Mouse (Mus musculus) R1 (cell line): ENCODE data around the gene Rab3d.

Experiments used
- DNase-seq: peaks from one replicate; pipeline ENCODE4 v3.0.0-alpha.2; 2018; ENCODE audit warnings: low read depth, low spot score

Rab3d gene

GRCm38 (mm10) chr9:21909474-21910223 lies 8.3 kb downstream of the Rab3d start:
- no peak for DNase-seq

DNA sequence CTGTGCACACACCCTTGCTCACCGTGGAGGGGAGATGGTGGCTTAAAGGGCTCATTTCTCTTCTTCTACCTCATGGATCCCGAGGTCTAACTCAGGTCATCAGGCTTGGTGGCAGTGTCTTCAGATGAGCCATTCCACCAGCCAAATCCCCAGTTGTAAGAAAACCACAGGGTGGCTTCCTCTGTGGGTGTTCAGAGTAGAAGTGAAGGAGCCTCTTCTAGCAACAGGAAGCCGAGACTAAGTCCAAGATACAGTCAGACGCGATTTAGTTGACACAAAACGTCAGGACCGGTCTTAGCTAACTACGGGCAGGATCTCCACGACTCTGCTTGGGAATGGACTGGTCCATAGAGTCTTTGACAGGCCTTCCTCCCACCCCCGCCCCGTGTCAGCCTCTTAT lies 9.8 kb downstream of the Rab3d start:
- DNase-seq = no peak

- no peak for DNase-seq
Observed at GRCm38 (mm10) chr9:21904031-21904430, 14.0 kb downstream of the Rab3d start.

DNA sequence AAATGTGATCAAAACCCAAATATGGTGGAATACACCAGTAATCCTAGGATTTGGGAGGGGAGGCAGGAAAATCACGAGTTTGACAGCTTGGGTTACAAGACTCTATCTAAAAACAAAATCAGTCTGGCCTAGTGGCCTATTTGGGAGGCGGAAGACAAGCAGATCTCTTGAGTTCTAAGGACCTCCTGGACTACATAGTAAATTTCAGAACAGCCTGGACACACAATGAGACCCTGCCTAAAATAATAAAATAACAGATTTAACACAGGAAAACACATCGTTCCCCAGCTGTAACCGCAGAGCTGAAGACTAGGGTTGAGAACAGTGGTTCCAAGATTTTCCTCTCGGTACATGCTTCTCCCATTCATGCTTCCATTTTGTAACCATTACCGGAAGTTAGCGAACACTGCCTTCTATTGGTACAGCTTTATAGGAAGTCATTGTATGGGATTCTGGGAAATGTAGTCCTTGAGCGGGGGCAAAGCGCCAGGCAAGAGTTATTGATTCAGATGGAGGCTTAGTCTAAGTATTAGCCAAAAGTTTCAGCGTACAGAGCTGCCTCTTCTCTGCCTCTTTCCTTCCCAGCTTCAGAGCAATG lies 16.7 kb downstream of the Rab3d start:
- peak; percentile 88 for DNase-seq

DNA sequence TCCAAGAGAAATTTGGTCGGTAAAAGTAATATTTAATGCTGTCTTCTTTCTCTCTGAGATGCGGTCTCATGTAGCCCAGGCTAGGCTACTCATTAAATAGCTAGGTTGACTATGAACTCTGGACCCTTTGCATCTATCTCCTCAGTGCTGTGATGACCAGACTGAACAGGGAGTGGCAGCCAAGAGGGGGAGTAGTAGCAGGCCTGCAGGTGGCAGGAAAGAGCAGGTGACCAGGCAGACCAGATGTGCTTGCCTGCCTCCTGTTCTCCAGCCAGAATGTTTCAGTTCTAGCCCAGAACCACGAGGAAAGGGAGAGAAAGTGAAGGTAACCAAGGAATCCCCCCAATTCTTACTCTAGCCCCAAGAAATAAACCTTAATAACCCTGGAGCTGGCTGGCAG lies 28.8 kb downstream of the Rab3d start:
- no peak for DNase-seq

- DNase-seq = peak; percentile 72
Observed at GRCm38 (mm10) chr9:21876601-21877000, 41.4 kb downstream of the Rab3d start.

DNA sequence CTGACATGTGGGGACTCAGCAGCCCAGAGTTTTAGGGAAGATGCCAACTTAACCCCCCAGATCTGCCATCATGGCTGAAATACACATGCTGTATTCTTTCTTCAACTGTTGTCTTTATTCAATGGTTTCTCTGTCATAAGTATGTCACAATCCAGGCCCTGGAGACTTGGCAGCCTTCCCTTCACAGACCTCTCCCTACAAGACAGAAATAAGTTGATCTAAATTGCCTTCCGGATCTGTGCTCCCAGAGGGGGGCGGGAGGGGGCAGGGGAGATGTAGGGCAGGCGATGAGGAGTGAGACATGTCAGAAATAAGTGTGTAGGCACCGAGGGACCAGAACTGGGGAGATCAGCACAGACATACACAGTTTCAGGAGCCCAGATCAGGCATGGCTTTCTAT lies 45.8 kb downstream of the Rab3d start:
- no peak for DNase-seq

DNA sequence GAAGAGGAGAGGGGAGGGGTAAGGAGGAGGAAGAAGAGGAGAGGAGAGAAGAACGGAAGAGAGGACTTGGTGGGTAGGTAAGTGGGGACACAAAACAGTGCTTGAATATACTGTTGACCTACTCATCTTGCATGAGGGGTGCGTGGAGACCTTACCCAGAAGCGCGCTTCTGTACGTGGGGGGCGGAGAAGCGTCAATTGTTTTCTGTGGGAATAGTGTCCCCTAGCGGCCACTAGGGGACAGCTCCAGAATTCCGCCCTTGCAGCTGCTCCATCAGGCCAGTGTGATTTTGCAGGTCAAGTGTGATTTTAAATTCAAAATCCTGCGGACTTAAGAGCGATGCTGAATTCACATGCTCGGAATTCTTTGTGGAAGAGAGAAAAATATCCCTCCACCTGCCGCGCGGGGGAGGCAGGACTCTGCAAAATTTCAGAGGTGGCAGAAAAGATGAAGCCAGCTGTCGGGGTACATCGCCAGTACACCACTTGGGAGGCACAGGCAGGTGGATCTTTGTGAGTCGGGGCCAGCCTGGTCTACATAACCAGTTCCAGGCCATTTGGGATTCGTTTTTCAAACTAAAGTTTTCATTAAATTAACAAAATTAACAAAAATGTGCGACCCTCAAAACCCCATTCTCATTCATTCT lies 47.0 kb downstream of the Rab3d start:
- DNase-seq = peak; percentile 80

DNA sequence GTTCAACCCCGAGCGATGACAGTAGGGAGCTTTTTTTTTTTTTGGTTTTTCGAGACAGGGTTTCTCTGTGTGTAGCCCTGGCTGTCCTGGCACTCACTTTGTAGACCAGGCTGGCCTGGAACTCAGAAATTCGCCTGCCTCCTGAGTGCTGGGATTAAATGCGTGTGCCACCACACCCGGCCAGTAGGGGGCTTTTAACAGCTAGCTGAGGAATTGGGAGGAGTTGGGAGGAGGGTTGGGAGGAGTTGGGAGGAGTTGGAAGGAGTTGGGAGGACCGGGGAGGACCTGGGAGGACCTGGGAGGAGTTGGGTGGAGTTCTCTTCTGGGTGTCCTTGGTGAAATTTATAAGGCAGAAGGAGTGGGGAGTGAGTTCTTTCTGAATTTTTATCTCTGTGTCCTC lies 48.7 kb downstream of the Rab3d start:
- peak; percentile 75 for DNase-seq

DNA sequence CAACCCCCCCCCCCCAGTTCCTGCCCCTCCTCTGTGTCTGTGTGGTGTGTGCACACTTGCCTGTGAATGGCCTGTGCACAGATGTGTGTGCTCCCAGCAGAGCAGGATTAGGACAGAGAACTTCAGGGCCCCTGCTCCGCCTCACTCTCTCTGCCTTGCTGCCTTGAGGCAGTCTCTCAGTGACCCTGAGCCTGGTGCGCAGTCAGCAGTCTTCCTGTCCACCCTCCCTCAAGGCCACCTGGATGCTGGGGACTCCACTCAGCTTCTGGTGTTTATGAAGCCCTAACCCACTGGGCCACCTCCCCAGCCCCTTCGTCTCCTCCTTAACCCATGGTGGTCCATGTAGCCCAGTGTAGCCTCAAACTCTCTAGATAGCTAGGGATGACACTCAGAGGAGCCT lies 50.3 kb downstream of the Rab3d start:
- DNase-seq = no peak

- DNase-seq = peak; percentile 81
Observed at GRCm38 (mm10) chr9:21866641-21867040, 51.4 kb downstream of the Rab3d start.

- DNase-seq = no peak
Observed at GRCm38 (mm10) chr9:21865673-21866398, 52.2 kb downstream of the Rab3d start.

- DNase-seq = peak; percentile 94
Observed at GRCm38 (mm10) chr9:21862181-21862580, 55.8 kb downstream of the Rab3d start.

DNA sequence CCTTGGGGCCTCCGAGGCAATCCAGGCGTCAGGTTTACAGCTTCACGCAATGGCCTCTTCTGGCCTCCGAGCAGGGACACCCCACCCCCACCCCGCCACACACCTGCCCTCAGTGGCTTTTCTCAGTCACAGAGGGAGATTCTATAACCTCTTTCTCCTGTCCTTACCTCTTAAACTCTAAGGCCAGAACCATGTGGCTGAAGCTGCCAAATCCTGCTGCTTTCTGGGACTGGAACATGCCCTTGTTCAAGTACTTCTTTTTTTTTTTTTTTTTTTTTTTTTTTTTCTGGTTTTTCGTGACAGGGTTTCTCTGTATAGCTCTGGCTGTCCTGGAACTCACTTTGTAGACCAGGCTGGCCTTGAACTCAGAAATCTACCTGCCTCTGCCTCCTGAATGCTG lies 57.6 kb downstream of the Rab3d start:
- peak; percentile 55 for DNase-seq

GRCm38 (mm10) chr9:21859606-21860005 lies 58.4 kb downstream of the Rab3d start:
- peak; percentile 89 for DNase-seq

- DNase-seq = no peak
Observed at GRCm38 (mm10) chr9:21858084-21858483, 59.9 kb downstream of the Rab3d start.

- no peak for DNase-seq
Observed at GRCm38 (mm10) chr9:21857501-21857900, 60.5 kb downstream of the Rab3d start.
